Mouse (Mus musculus): ENCODE results near the gene Fabp3.

GRCm38 (mm10) chr4:130325446-130325845 is 17.1 kb downstream of the Fabp3 start:
- no peak for TF ChIP-seq EP300 (IDR thresholded peaks at IDR 0.05; ENCODE audit: low read depth)
- no peak; the same call in 1 of the 2 replicates for TF ChIP-seq CTCF (IDR thresholded peaks at IDR 0.05; ENCODE audit: low read depth)
